Mouse (Mus musculus): ENCODE data around the gene Ccl5.

GRCm38 (mm10) chr11:83538705-83539314 is 8.5 kb upstream of the Ccl5 start:
- TF ChIP-seq CTCF (IDR thresholded peaks at IDR 0.05; ENCODE audit: insufficient read depth, low read depth, low read length), result no peak
- TF ChIP-seq POLR2A (IDR thresholded peaks at IDR 0.05; ENCODE audit: insufficient read depth, low read depth, low read length), result no peak
